Mouse (Mus musculus) cerebellum, adult 9-10 months (tissue): ENCODE measurements around the gene Setd4.
A peak's percentile ranks its signal among the peaks of the same experiment; 100 is the strongest.
"Not testable (repeated sequence)": the region's sequence is repeated elsewhere in the genome, so short reads cannot be mapped to it uniquely, and the experiment has no call there.

ENCODE experiments used
- DNase-seq: peaks from one replicate; pipeline ENCODE4 v3.0.0; 2022

Setd4 gene

DNA sequence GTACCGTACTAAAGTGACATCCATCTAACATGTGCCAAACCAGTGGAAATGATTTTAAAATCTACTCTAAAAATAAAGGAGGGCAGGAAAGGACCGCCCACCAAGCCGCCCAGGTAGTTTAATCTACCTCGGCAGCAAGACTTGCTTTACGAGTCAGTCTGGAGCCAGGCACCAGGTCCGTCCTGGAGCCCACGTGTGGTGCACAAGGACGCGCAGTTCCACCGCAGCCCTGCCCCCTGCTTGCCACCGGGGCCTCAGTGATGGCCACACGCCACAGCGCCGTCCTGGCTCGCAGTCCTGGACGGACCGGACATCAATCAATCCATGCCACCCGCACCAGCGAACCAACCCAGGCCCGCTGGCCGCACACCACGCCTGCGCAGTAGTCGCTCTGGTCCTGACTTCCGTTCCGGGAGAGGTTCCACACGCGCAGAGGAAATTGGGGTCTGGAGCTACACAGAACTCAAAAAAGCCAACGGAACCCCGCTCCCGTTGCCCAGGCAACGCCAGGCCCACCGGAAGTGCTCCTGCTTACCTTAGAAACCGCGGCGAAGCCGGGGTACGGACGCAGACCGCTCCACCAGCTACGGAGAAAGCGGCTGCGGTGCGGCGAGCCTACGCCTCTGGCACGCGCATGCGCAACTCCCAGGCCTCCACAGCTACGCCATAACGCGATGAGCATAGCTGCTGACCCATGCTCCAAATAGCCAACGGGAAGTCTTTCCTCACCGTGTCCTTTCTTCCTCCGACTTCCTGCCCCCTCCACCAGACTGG is at the start of gene Setd4:
Gene Setd4 (minus strand): TSS at position 625 of the 774 bp plus-strand sequence.
- DNase-seq: peak; percentile 95

DNA sequence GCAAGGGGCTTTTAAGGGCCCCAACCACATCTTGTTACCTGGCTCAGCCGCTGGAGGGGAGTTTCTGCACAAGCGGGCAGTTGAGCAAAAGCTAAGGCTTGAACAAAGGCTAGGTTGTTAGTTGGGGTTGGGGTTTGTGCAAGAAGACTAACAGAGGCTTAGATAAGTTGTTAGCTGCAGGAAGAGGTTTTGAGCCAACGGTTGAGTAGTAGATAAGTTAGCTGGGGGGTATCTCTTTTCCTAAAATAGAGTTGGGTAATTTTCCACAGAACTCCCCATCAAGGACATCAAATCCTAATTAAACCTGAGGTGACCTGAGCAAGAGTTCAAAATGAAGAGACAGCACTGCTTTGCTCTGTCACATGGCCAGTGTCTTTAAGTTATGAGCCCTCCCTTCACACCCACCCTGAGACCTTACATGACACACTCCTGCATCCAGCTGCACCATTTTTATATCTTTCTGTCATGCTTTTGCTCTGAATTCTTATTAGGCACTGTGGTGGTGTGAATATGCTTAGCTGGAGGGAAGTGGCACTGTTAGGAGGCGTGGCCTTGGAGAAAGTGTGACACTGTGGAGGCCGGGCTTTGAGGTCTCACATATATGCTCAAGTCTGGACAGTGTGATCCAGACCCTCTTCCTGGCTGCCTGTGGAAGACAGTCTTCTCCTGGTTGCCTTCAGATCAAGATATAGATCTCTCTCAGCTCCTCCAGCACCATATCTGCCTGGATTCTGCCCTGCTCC is 44.7 kb upstream of the Setd4 start:
- no peak for DNase-seq

DNA sequence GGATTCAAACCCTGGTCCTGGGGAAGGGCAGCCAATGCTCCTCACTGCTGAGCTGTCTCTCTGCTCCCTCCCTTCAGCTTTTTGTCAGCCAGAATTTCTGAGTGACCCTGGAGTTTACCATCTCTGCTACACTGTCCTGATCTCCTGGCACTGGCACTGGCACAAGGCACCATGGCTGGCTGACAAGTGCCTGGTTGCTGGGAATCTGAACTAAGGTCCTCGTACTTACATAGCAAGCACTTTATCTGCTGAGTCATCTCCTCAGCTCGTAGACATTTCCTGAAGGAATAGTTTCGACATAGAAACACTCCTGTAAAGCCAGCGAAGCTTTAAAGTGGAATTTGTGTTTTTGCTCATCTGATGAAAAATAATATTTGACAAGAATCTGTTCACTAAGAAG is 40.1 kb upstream of the Setd4 start:
- DNase-seq: no peak

DNA sequence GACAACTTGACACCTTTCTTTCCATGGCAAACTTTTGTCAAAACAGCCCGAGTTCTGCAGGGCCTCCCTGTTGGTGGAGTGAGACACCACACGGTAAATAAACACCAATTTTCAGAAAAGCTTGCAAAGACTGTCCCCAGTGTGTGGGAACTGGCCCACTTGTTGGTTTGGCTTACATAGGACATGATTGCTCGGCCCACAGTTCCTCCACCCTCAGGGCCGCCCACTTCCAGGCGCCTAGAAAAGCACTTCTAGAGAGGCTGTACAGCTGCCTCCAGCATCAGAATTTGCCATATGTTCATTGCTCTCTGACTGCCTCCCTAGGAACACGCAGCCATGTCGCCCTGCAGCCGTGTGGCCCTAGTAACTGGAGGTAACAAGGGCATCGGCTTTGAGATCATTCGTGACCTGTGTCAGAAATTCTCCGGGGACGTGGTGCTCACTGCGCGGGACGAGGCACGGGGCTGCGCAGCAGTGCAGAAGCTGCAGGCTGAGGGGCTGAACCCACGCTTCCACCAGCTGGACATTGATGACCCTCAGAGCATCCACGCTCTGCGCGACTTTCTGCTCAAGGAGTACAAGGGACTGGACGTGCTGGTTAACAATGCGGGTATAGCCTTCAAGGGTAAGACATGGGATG is 24.0 kb upstream of the Setd4 start, which contains the start of gene Gm5678:
Gene Gm5678 (plus strand): TSS at position 337 of the 640 bp plus-strand sequence.
- no peak for DNase-seq

DNA sequence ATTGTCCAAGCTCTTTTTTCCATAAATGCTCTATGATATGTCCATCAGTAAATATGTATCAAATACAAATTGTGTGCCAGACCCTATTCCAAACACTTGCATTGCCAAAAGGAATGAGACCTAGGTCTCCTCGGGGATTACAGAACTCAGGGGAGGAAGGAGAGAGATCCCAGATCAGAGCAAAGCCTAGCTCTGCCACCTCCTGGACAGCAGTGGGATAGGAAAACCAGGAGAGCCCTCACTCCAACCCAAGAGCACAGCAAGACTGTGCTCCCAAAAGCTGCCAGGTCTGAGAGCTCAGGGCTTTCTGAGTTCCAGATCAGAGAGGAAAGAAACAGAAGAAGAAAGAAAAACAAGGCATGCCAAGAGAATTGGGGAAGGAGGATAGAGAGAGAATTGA is 22.9 kb upstream of the Setd4 start:
- no peak for DNase-seq

DNA sequence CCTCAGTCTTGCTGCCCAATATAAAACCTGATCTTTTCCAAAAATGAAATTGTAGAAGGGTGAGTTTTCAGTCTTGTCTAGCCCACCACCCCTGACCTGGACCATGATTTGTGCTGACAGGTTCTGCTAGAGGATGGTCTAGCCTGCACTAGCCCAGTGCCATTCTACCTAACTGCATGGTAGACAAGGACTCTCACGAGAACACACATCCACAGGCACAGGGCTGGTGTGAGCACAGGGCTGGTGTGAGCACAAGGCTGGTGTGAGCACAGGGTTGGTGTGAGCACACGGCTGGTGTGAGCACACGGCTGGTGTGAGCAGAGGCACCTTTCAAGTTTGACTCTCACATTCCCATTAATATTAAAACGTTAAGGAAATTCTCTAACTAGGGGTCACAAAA is 20.8 kb upstream of the Setd4 start:
- no peak for DNase-seq

DNA sequence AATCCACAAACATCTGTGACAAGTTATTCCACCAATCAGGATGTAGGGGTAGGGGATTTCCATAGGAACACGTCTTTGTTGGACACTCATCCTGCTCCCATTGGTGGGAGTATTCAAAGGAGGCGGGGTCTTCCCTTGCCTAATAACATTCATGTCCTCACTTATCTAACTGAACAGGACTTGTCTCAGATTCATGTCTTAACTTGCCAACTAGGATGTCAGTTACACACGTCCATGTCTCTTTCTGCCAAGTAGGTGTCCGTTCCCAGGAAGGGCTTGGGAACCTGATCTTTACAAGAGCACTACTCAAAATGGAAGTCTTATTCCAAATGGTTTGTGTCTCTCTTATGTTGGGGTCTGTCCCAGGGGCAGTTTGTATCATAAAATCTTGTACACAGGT is 19.9 kb upstream of the Setd4 start:
- not testable (repeated sequence) for DNase-seq

DNA sequence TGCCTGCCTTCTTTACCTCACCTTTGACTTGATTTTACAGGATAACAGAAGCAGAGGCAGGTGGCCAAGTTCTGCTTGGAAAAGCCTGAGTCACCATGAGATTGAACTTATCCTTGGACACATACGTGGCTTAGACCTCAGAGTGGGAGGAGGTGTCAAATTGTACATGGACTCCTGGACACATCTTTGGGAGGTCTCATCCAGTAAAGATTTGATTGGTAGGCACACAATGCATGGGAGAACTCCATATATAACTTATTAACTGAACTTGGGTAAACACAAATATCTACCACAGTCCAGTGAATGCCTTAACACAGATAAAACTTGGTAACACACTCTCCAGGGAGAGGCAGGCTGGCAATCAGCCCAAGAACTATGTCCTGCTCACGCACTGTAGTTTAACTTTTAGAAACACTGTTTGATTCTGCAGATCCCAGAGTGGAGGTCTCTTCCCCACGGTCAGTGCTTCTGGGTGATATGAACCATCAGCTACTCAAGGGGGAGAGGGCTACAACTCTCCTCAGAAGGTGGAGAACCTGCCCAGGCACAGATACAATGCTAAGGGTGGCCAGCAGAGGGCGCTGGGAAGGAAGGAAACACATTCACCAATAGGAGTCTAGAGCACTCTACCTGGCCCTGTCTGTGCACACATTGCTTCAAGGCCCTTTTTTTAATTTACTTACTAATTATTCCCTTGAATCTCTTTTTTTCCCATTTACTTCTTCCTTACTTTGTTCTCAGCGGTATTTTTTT is 11.4 kb upstream of the Setd4 start:
- DNase-seq: peak; percentile 63

DNA sequence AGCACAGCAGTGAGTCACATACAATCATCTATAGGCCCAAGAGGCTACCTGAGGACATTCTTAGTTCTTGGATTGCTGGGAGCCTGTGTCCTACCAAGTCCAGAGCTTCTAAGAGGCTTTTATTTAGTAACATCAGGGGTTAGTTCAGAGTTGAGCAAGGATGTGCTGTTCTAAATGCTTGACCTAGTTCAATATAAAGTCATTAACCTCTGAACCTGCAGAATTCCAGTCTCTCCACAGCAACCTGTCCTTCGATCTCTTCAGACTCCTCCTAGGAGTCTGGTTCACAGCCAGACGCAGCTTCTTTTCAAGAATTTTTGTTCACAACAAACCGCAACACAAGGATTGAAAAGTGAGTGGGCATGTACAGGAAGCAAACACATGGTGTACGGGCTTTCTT is 7.1 kb upstream of the Setd4 start:
- DNase-seq: no peak

DNA sequence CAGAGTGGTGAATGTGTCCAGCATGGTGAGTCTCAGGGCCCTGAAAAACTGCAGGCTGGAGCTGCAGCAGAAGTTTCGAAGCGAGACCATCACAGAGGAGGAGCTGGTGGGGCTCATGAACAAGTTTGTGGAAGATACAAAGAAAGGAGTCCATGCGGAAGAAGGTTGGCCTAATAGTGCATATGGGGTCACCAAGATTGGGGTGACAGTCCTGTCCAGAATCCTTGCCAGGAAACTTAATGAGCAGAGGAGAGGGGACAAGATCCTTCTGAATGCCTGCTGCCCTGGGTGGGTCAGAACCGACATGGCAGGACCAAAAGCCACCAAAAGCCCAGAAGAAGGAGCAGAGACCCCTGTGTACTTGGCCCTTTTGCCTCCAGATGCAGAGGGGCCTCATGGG is 5.9 kb upstream of the Setd4 start:
- DNase-seq: no peak

DNA sequence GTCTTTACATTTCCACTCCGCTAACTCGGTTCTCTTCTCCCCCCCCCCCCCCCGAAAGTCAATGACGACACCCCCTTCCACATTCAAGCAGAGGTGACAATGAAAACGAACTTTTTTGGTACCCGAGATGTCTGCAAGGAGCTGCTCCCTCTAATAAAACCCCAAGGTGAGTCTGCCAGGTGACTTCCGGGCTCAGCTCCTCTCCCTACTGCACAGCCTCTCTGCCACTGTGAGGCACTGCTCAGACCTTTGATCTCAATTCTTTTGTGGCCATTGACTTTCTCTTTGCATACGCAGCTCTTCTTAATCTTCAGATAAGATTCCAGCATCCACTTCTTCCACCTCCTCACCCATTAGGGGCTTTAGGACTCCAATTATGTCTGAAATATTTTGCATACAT is 4.9 kb upstream of the Setd4 start:
- no peak for DNase-seq

DNA sequence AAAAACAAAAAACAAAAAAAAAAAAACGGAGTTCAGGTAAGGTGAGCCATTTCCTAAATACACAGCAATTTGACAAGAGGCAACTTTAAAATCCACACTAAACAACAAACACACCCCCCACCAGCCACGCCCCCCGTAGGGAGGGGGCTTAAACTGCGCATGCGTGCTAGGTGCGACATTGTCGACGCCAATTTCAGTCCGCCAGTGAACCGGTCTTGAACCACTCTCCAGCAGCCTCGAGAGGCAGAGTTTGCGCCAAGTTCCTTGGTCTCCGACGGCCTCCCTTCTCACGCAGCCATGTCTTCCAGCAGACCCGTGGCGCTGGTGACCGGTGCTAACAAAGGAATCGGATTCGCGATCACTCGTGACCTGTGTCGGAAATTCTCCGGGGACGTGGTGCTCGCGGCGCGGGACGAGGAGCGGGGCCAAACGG is 3.8 kb upstream of the Setd4 start:
- peak; percentile 86 for DNase-seq

DNA sequence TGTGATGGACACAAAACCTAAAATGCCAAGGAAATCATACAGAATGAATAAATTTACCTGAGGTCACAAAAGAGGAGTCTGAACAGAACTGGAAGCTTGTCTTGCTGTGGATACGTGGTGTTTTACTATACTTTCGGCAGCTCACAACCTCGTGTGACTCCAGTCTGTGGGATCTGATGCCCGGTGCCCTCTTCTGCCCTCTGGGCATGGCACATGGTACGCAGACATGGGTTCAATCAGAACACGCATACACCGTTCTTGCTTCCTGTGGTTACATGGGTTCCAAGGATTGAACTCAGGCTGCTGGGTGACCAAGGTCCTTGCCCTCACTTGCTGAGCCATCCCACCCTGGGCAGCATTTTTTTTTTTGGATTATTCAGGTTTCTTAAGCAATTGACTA is 2.3 kb upstream of the Setd4 start:
- peak; percentile 28 for DNase-seq

DNA sequence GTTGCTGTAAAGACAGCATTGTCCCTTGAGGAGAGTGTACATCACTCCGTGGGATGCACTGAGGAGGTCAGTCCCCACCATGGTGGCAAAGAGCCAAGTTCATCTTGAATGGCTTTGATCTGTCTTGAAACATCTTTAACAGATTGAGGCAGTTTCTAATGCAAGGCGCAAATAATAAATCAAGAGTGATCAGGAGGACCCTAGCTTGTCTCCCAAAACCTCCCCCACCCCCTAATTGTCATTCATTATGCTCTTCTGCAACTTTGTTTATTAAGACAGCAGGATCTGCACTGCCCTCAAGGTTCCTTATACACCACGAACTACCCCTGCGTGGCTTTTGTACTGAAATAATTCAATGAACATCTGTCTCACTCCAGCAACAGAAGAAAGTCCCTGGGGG is 1.7 kb upstream of the Setd4 start, which contains the start of gene Cbr1:
Gene Cbr1 (plus strand): TSS at position 301 of the 400 bp plus-strand sequence.
- DNase-seq: peak; percentile 25

DNA sequence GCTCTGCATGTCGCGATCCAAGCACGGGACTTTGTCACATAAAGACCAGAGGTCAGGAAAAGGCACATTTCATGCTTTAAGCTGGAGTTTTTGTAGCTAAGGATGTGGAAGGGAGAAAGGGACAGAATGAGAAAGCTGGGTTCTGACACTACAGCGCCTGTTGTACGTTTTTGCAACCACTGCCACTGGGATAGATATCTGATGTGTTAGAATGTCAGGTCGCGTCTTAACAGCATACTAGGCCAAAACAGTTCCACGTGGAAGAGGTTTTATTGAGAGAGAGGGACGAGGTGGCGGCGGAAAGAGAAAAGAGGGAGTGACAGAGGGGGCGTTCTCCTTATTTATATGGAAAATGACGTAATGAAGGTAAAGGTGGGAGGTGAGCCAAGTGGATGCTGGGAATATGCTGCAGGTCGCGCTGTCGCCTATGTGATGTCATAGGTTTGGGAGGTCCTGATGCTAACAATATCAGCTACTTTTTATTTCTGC is 662 bp upstream of the Setd4 start:
- peak; percentile 69 for DNase-seq

DNA sequence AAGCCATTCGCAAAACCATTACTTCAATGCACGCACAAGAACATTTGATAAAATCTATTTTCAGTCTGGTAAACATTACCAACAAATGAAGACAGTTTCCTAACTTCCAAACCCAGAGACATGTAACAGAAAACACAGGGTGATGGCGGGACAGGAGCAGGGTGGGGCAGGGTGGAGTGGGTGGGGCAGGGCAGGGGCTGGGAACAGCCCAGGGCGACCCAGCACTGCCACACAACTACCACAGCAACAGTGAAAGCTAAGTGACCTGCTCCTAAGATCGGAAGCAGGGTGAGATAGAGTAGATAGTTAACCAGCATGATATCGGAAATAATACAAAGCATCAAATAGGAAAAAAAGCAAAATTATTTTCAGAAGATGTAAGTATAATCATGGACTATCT is 4.4 kb downstream of the Setd4 start:
- no peak for DNase-seq

DNA sequence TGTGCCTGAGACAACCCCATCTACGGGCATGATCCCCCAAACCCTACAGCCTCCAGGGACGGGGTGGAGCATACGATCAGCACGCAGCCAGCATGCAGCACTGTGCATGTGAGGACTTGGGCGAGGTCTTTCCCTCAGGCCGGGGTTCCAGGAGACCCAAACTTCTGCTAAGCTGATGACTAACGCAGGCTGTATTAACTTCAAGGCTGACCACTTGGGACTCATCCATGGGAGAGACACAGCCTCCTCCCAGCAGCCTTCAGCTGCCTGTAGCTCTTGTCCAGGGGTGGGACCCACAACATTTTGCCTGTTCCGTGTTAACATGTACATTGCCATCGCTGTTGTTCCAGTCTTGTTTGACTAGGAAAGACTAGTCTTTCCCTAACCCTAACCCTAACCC is 6.3 kb downstream of the Setd4 start:
- no peak for DNase-seq

DNA sequence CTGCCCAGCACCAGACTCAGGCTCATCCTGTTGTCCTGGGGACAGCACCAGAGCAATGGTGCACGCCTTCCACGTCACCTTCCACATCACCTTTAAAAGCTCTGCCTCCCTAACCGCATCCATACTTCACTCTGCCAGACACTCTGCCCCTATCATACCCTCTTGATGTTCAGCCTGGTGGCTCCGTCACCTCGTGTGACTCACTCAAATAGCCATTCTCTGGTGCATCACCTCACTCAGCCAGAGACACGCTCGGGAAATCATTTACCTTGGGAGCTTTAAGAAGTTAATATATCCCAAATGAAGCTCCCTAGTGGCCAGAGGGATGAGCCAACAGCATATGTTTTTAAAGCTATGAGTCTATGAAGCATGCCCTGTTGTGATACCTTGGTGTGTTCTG is 7.1 kb downstream of the Setd4 start:
- no peak for DNase-seq

DNA sequence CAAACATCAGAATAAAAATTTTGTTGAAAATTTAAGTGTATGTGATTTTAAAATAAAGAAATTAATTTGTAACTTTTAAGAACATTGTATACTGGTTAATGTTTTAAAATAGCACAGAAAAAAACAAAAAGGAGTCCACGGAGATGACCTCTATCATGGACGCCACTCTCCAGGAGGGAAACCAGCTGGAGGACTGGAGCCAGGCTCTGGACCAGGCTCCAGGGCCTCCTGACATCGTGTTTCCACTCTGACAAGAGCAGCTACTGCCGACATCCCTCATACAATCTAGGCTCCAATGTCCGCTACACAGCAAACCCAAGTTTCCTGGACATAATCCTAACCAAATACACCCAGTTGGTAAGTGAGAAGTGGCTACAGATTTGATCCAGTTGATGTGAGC is 8.1 kb downstream of the Setd4 start:
- DNase-seq: no peak

DNA sequence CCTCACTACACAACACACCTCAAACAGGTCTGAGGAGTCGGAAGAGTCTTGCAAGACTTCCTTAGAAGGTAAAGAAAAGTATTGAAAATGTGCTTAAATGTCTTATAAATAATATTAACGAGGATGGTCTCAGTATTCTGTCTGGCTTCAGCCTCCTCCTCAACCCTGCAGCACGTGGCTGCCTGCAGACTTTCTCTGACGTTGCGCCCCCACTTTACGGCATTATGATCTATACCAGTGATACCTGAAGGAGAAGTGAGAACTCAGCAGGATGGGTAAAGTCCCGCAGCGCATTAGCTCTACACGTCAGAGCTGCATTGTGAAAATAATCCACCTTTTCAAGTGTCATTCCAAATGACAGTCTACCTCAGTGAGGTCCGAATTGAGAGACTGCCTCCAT is 9.4 kb downstream of the Setd4 start:
- no peak for DNase-seq

DNA sequence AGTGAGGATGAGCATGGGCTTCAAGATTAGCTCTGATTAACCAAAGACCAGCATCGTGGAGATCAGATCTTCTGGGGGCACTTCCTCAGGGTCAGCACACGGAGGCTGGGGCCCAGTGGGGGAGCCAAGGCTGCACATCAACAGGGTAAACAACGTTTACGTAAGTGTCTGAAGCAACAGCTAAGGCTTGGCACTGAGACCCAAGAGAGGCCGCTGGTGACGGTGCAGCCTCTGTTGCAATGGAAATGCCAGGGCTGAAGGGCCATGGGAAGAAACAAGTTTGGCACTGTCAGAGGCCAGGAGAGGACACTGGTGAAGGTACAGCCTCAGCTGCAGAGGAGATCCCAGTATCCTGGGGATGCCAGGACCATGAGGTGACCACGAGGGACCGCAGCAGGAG is 10.5 kb downstream of the Setd4 start:
- no peak for DNase-seq

DNA sequence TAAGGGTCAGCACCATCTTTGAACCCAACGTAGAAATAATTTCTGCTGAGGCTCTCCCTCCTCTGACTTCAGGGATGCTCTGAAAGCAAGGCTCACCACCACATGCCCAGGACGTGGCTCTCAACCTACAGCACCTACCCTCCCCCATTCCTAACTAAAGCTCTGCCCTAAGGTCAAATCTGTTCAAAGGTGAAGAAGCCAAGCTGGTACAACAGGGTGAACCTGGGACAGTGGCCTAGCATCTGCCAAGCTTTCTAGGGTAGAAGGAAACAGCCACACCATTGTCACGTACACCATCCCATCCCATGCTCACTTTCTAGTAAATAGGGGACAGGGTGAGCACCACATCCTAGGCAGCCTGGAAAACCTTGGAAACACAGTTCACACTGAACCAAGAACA is 11.2 kb downstream of the Setd4 start:
- no peak for DNase-seq
